Mouse (Mus musculus): Measurements from ENCODE around the gene Fam129a. TPM values are rescaled to one million over a fixed set of nuclear protein-coding genes. Genes with fewer than 3 reads are reported as not detected.

The Fam129a gene
- polyA plus RNA-seq, 1 experiment from 2014 or later, result 5.7 TPM

- Histone ChIP-seq H3K9ac (no peak overlapping the region), H3K4me1 (peaks cover 4% of the 10 kb centered on the region; the same call in 1 of the 2 replicates), H3K9me3 (no peaks in the 10 kb centered on the region), H3K4me2 (replicated peaks) (no peak overlapping the region), H3K27ac (no peak overlapping the region), H3K27me3 (no peaks in the 10 kb centered on the region), H3K4me3 (no peak overlapping the region), H3K36me3 (no peaks in the 10 kb centered on the region)
- WGBS, result 90% methylated on average over 7 of the region's 7 CpGs
- no peak for ATAC-seq (ENCODE audit: insufficient number of reproducible peaks, insufficient read depth, low FRiP score, low TSS enrichment)
Observed at GRCm38 (mm10) chr1:151679153-151679552, 108.2 kb downstream of the Fam129a start.

GRCm38 (mm10) chr1:151679883-151680613 is 109.1 kb downstream of the Fam129a start:
- no peaks in the 10 kb centered on the region for H3K27me3 ChIP-seq
- 87% methylated on average over 4 of the region's 4 CpGs for WGBS
- no peak overlapping the region for H3K4me2 ChIP-seq (replicated peaks)
- H3K9me3 ChIP-seq, result no peaks in the 10 kb centered on the region
- peaks cover 12% of the 10 kb centered on the region for H3K4me1 ChIP-seq
- no peak overlapping the region for H3K4me3 ChIP-seq
- H3K36me3 ChIP-seq, result no peaks in the 10 kb centered on the region
- ATAC-seq (ENCODE audit: insufficient number of reproducible peaks, insufficient read depth, low FRiP score, low TSS enrichment), result no peak
- no peak overlapping the region for H3K9ac ChIP-seq
- H3K27ac ChIP-seq, result no peak overlapping the region

GRCm38 (mm10) chr1:151680971-151681370 is 110.0 kb downstream of the Fam129a start:
- Histone ChIP-seq H3K27me3 (no peaks in the 10 kb centered on the region), H3K4me3 (no peak overlapping the region), H3K27ac (no peak overlapping the region), H3K4me2 (replicated peaks) (no peak overlapping the region), H3K4me1 (peaks cover 22% of the 10 kb centered on the region), H3K9me3 (no peaks in the 10 kb centered on the region), H3K9ac (no peak overlapping the region), H3K36me3 (no peaks in the 10 kb centered on the region)
- no peak for ATAC-seq (ENCODE audit: insufficient number of reproducible peaks, insufficient read depth, low FRiP score, low TSS enrichment)
- 89% methylated on average over 3 of the region's 3 CpGs for WGBS

GRCm38 (mm10) chr1:151682896-151683295 is 111.9 kb downstream of the Fam129a start:
- Histone ChIP-seq H3K27me3 (no peaks in the 10 kb centered on the region), H3K4me1 (peaks cover 24% of the 10 kb centered on the region), H3K9me3 (no peaks in the 10 kb centered on the region), H3K9ac (no peak overlapping the region), H3K27ac (no peak overlapping the region), H3K4me3 (no peak overlapping the region), H3K36me3 (no peaks in the 10 kb centered on the region), H3K4me2 (replicated peaks) (no peak overlapping the region)
- 89% methylated on average over 6 of the region's 6 CpGs for WGBS
- ATAC-seq (ENCODE audit: insufficient number of reproducible peaks, insufficient read depth, low FRiP score, low TSS enrichment), result no peak

- Histone ChIP-seq H3K27me3 (no peaks in the 10 kb centered on the region), H3K4me3 (no peak overlapping the region), H3K4me1 (peaks cover 24% of the 10 kb centered on the region), H3K9me3 (no peaks in the 10 kb centered on the region), H3K36me3 (no peaks in the 10 kb centered on the region), H3K4me2 (replicated peaks) (no peak overlapping the region), H3K9ac (no peak overlapping the region), H3K27ac (peak overlapping the region; percentile 47; the same call in 1 of the 2 replicates)
- no peak for ATAC-seq (ENCODE audit: insufficient number of reproducible peaks, insufficient read depth, low FRiP score, low TSS enrichment)
- 54% methylated on average over 7 of the region's 7 CpGs for WGBS
Observed at GRCm38 (mm10) chr1:151684451-151684892, 113.5 kb downstream of the Fam129a start.

- Histone ChIP-seq H3K9me3 (no peaks in the 10 kb centered on the region), H3K27me3 (no peaks in the 10 kb centered on the region), H3K36me3 (no peaks in the 10 kb centered on the region), H3K4me3 (no peak overlapping the region), H3K9ac (no peak overlapping the region), H3K4me1 (peaks cover 24% of the 10 kb centered on the region), H3K4me2 (replicated peaks) (no peak overlapping the region), H3K27ac (peak overlapping the region; percentile 47; the same call in 1 of the 2 replicates)
- no peak for ATAC-seq (ENCODE audit: insufficient number of reproducible peaks, insufficient read depth, low FRiP score, low TSS enrichment)
- WGBS, result 61% methylated on average over 5 of the region's 5 CpGs
Observed at GRCm38 (mm10) chr1:151684978-151685377, 114.0 kb downstream of the Fam129a start.

- WGBS, result 10% methylated on average over 12 of the region's 12 CpGs
- Histone ChIP-seq H3K4me3 (no peak overlapping the region), H3K4me1 (peaks cover 24% of the 10 kb centered on the region), H3K36me3 (no peaks in the 10 kb centered on the region), H3K27ac (peak overlapping the region; percentile 57), H3K27me3 (no peaks in the 10 kb centered on the region), H3K9ac (no peak overlapping the region), H3K9me3 (no peaks in the 10 kb centered on the region), H3K4me2 (replicated peaks) (0 out of 2 replicates have a peak overlapping the region, but pooled peaks have one; percentile 3)
- ATAC-seq (ENCODE audit: insufficient number of reproducible peaks, insufficient read depth, low FRiP score, low TSS enrichment), result peak; percentile 11; the same call in 1 of the 2 replicates
Observed at GRCm38 (mm10) chr1:151685666-151686309, 114.8 kb downstream of the Fam129a start.

- Histone ChIP-seq H3K4me1 (peaks cover 24% of the 10 kb centered on the region), H3K9ac (no peak overlapping the region), H3K27me3 (no peaks in the 10 kb centered on the region), H3K4me2 (replicated peaks) (peak overlapping the region; percentile 12; the same call in 1 of the 2 replicates), H3K36me3 (no peaks in the 10 kb centered on the region), H3K9me3 (no peaks in the 10 kb centered on the region), H3K27ac (0 out of 2 replicates have a peak overlapping the region, but pooled peaks have one; percentile 25), H3K4me3 (no peak overlapping the region)
- WGBS, result 15% methylated on average over 8 of the region's 8 CpGs
- ATAC-seq (ENCODE audit: insufficient number of reproducible peaks, insufficient read depth, low FRiP score, low TSS enrichment), result no peak
Observed at GRCm38 (mm10) chr1:151686696-151687095, 115.7 kb downstream of the Fam129a start.

- no peaks in the 10 kb centered on the region for H3K27me3 ChIP-seq
- no peak overlapping the region for H3K27ac ChIP-seq
- WGBS, result 76% methylated on average over 5 of the region's 5 CpGs
- no peak overlapping the region for H3K4me2 ChIP-seq (replicated peaks)
- H3K9me3 ChIP-seq, result no peaks in the 10 kb centered on the region
- no peak overlapping the region for H3K9ac ChIP-seq
- peaks cover 24% of the 10 kb centered on the region for H3K4me1 ChIP-seq
- H3K4me3 ChIP-seq, result no peak overlapping the region
- ATAC-seq (ENCODE audit: insufficient number of reproducible peaks, insufficient read depth, low FRiP score, low TSS enrichment), result no peak
- H3K36me3 ChIP-seq, result no peaks in the 10 kb centered on the region
Observed at GRCm38 (mm10) chr1:151689032-151689431, 118.0 kb downstream of the Fam129a start.

GRCm38 (mm10) chr1:151689561-151689960 is 118.6 kb downstream of the Fam129a start:
- Histone ChIP-seq H3K9me3 (no peaks in the 10 kb centered on the region), H3K4me2 (replicated peaks) (no peak overlapping the region), H3K27me3 (no peaks in the 10 kb centered on the region), H3K9ac (no peak overlapping the region), H3K4me3 (no peak overlapping the region), H3K27ac (no peak overlapping the region), H3K4me1 (peaks cover 18% of the 10 kb centered on the region), H3K36me3 (no peaks in the 10 kb centered on the region)
- no peak for ATAC-seq (ENCODE audit: insufficient number of reproducible peaks, insufficient read depth, low FRiP score, low TSS enrichment)
- 72% methylated on average over 8 of the region's 8 CpGs for WGBS

GRCm38 (mm10) chr1:151690061-151690460 is 119.1 kb downstream of the Fam129a start:
- Histone ChIP-seq H3K9me3 (no peaks in the 10 kb centered on the region), H3K4me2 (replicated peaks) (no peak overlapping the region), H3K36me3 (no peaks in the 10 kb centered on the region), H3K4me3 (no peak overlapping the region), H3K4me1 (peaks cover 14% of the 10 kb centered on the region), H3K27ac (no peak overlapping the region), H3K27me3 (no peaks in the 10 kb centered on the region), H3K9ac (no peak overlapping the region)
- no peak for ATAC-seq (ENCODE audit: insufficient number of reproducible peaks, insufficient read depth, low FRiP score, low TSS enrichment)
- WGBS, result 78% methylated on average over 6 of the region's 6 CpGs

Data from embryonic facial prominence, embryonic 12.5 days (tissue).